Mouse (Mus musculus) urinary bladder, postnatal 0 days (tissue): Measurements from ENCODE around the gene Ahr. TPM values are rescaled to one million over a fixed set of nuclear protein-coding genes. Genes with fewer than 3 reads are reported as not detected.

ENCODE experiments used
- polyA plus RNA-seq: library from polyadenylated mRNA; unstranded; fragments of >200 nt; fragmentation: Nextera tagmentation; extraction: Ambion mirVana; gene quantifications from 2 replicates; pipeline ENCODE4 v1.2.1, GENCODE M21; 2015

Gene Ahr
- 11.6 and 11.9 TPM in 2 replicates for polyA plus RNA-seq

GRCm38 (mm10) chr12:35534754-35535236 is at the start of gene Ahr:
TSS of gene Ahr (minus strand) at chr12:35535038.

